Mouse (Mus musculus) kidney, embryonic 14.5 days (tissue): ENCODE data around the gene Lrsam1. TPM values are rescaled to one million over a fixed set of nuclear protein-coding genes. Genes with fewer than 3 reads are reported as not detected.
A peak's percentile ranks its signal among the peaks of the same experiment; 100 is the strongest.

Experiments used
- ATAC-seq: fragments of 200-750 bp; cut with Nextera tagmentation; 2 replicates; pipeline ENCODE4 v1.8.0; 2017; ENCODE audit warnings: moderate number of reproducible peaks, mild to moderate bottlenecking, moderate TSS enrichment, moderate library complexity; ENCODE audit not compliant: low FRiP score, low TSS enrichment
- H3K27ac ChIP-seq: fragments of 300-500 bp; sonication (generic); 2 replicates; pipeline ENCODE4 v1.5.1; 2014; ENCODE audit warnings: low read depth, mild to moderate bottlenecking, low read length, moderate library complexity, mixed read lengths
- H3K27me3 ChIP-seq: fragments of 300-500 bp; sonication (generic); 2 replicates; pipeline ENCODE4 v1.6.1; 2014; ENCODE audit warnings: mild to moderate bottlenecking, low read length; ENCODE audit not compliant: control insufficient read depth, insufficient read depth
- H3K36me3 ChIP-seq: fragments of 300-500 bp; sonication (generic); 2 replicates; pipeline ENCODE4 v1.6.1; 2014; ENCODE audit warnings: low read length, mixed read lengths; ENCODE audit not compliant: control insufficient read depth, insufficient read depth
- H3K4me1 ChIP-seq: fragments of 300-500 bp; sonication (generic); 2 replicates; pipeline ENCODE4 v1.6.1; 2014; ENCODE audit warnings: low read length, mixed read lengths; ENCODE audit not compliant: control insufficient read depth, insufficient read depth
- H3K4me2 ChIP-seq: fragments of 300-500 bp; sonication (generic); replicated peaks from 2 replicates; pipeline ENCODE4 v1.6.1; 2014; ENCODE audit warnings: low read depth, mild to moderate bottlenecking, low read length
- H3K4me3 ChIP-seq: fragments of 300-500 bp; sonication (generic); 2 replicates; pipeline ENCODE4 v1.5.1; 2014; ENCODE audit warnings: mild to moderate bottlenecking, low read length
- H3K9ac ChIP-seq: fragments of 300-500 bp; sonication (generic); 2 replicates; pipeline ENCODE4 v1.6.1; 2014; ENCODE audit warnings: low read depth, mild to moderate bottlenecking, low read length, moderate library complexity
- H3K9me3 ChIP-seq: fragments of 300-500 bp; sonication (generic); 2 replicates; pipeline ENCODE4 v1.6.1; 2016; ENCODE audit warnings: low read length; ENCODE audit not compliant: control insufficient read depth
- WGBS: fragments of 180-500 bp; shearing (Covaris S2); extraction: QIAGEN DNeasy Blood & Tissue Kit; methylation state at CpG from one replicate; pipeline ENCODE4 v1.1.7; 2014; 5-methylcytosine and 5-hydroxymethylcytosine counted together
- polyA plus RNA-seq: library from polyadenylated mRNA; unstranded; fragments of >200 nt; fragmentation: Nextera tagmentation; extraction: Ambion mirVana; gene quantifications from 2 replicates; pipeline ENCODE4 v1.2.1, GENCODE M21; 2014

Lrsam1 gene
- polyA plus RNA-seq, 1 experiment from 2014 or later: 8.8 TPM

GRCm38 (mm10) chr2:32963981-32964380 lies 2.6 kb upstream of the Lrsam1 start:
- peak overlapping the region; percentile 97 for H3K4me3 ChIP-seq
- H3K9me3 ChIP-seq: no peaks in the 10 kb centered on the region
- no peak for ATAC-seq
- no peak overlapping the region for H3K27ac ChIP-seq
- WGBS: 72% methylated on average over 1 of the region's 1 CpGs
- peaks cover 27% of the 10 kb centered on the region for H3K4me1 ChIP-seq
- peak overlapping the region; percentile 81; the same call in 1 of the 2 replicates for H3K9ac ChIP-seq
- H3K4me2 ChIP-seq: peak overlapping the region; percentile 57
- no peaks in the 10 kb centered on the region for H3K27me3 ChIP-seq
- H3K36me3 ChIP-seq: peaks cover 24% of the 10 kb centered on the region

GRCm38 (mm10) chr2:32963544-32963943 lies 2.1 kb upstream of the Lrsam1 start:
- H3K36me3 ChIP-seq: peaks cover 24% of the 10 kb centered on the region
- 60% methylated on average over 4 of the region's 4 CpGs for WGBS
- peak overlapping the region; percentile 81; the same call in 1 of the 2 replicates for H3K9ac ChIP-seq
- H3K4me1 ChIP-seq: peaks cover 27% of the 10 kb centered on the region
- peak overlapping the region; percentile 57 for H3K4me2 ChIP-seq
- no peak overlapping the region for H3K27ac ChIP-seq
- H3K4me3 ChIP-seq: peak overlapping the region; percentile 97
- no peak for ATAC-seq
- no peaks in the 10 kb centered on the region for H3K27me3 ChIP-seq
- no peaks in the 10 kb centered on the region for H3K9me3 ChIP-seq

- Histone ChIP-seq H3K27me3 (no peaks in the 10 kb centered on the region), H3K4me1 (peaks cover 27% of the 10 kb centered on the region), H3K9ac (peak overlapping the region; percentile 81), H3K4me2 (peak overlapping the region; percentile 57), H3K4me3 (peak overlapping the region; percentile 97), H3K9me3 (no peaks in the 10 kb centered on the region), H3K36me3 (peaks cover 24% of the 10 kb centered on the region), H3K27ac (peak overlapping the region; percentile 94; the same call in 1 of the 2 replicates)
- WGBS: 4% methylated on average over 9 of the region's 9 CpGs
- no peak for ATAC-seq
Measured at GRCm38 (mm10) chr2:32962875-32963220, 1.4 kb upstream of the Lrsam1 start.

- peaks cover 27% of the 10 kb centered on the region for H3K4me1 ChIP-seq
- peaks cover 24% of the 10 kb centered on the region for H3K36me3 ChIP-seq
- no peak for ATAC-seq
Measured at GRCm38 (mm10) chr2:32962062-32962874, 854 bp upstream of the Lrsam1 start.

GRCm38 (mm10) chr2:32960273-32960672 lies 1.1 kb downstream of the Lrsam1 start:
- WGBS: 88% methylated on average over 4 of the region's 4 CpGs
- H3K27ac ChIP-seq: no peak overlapping the region
- H3K9me3 ChIP-seq: no peaks in the 10 kb centered on the region
- peaks cover 29% of the 10 kb centered on the region for H3K36me3 ChIP-seq
- H3K4me3 ChIP-seq: no peak overlapping the region; the same call in 1 of the 2 replicates
- peak overlapping the region; percentile 57; the same call in 1 of the 2 replicates for H3K4me2 ChIP-seq
- H3K27me3 ChIP-seq: no peaks in the 10 kb centered on the region
- peaks cover 18% of the 10 kb centered on the region for H3K4me1 ChIP-seq
- H3K9ac ChIP-seq: no peak overlapping the region; the same call in 1 of the 2 replicates
- no peak for ATAC-seq

More at GRCm38 (mm10) chr2:32962062-32962874, 854 bp upstream of the Lrsam1 start:
- WGBS: under 1% methylated on average over 33 of the region's 33 CpGs
- Histone ChIP-seq H3K4me2 (peak overlapping the region; percentile 57), H3K9me3 (no peaks in the 10 kb centered on the region), H3K4me3 (peak overlapping the region; percentile 97), H3K9ac (peak overlapping the region; percentile 81), H3K27me3 (no peaks in the 10 kb centered on the region), H3K27ac (peak overlapping the region; percentile 94)

- H3K9ac ChIP-seq: no peak overlapping the region
Measured at GRCm38 (mm10) chr2:32957344-32957743, 4.1 kb downstream of the Lrsam1 start.

GRCm38 (mm10) chr2:32954581-32954980 lies 6.8 kb downstream of the Lrsam1 start:
- no peak overlapping the region for H3K4me3 ChIP-seq
- H3K27ac ChIP-seq: no peak overlapping the region
- 92% methylated on average over 2 of the region's 2 CpGs for WGBS
- H3K9ac ChIP-seq: no peak overlapping the region
- no peaks in the 10 kb centered on the region for H3K27me3 ChIP-seq
- ATAC-seq: no peak
- no peaks in the 10 kb centered on the region for H3K4me1 ChIP-seq
- H3K9me3 ChIP-seq: 0 out of 2 replicates have a peak, but pooled peaks cover 3% of the 10 kb centered on the region
- no peak overlapping the region for H3K4me2 ChIP-seq
- peaks cover 16% of the 10 kb centered on the region for H3K36me3 ChIP-seq

More at GRCm38 (mm10) chr2:32957344-32957743, 4.1 kb downstream of the Lrsam1 start:
- Histone ChIP-seq H3K4me2 (no peak overlapping the region), H3K9me3 (0 out of 2 replicates have a peak, but pooled peaks cover 3% of the 10 kb centered on the region), H3K27me3 (no peaks in the 10 kb centered on the region), H3K4me3 (no peak overlapping the region), H3K27ac (no peak overlapping the region), H3K36me3 (peaks cover 11% of the 10 kb centered on the region), H3K4me1 (peaks cover 6% of the 10 kb centered on the region)
- ATAC-seq: no peak
- WGBS: 54% methylated on average over 8 of the region's 8 CpGs

- peaks cover 37% of the 10 kb centered on the region; the same call in 1 of the 2 replicates for H3K36me3 ChIP-seq
- no peaks in the 10 kb centered on the region for H3K9me3 ChIP-seq
- no peak for ATAC-seq
- no peak overlapping the region for H3K27ac ChIP-seq
- no peaks in the 10 kb centered on the region for H3K4me1 ChIP-seq
- 87% methylated on average over 11 of the region's 11 CpGs for WGBS
- H3K4me3 ChIP-seq: no peak overlapping the region
- no peak overlapping the region for H3K4me2 ChIP-seq
- H3K27me3 ChIP-seq: no peaks in the 10 kb centered on the region
- no peak overlapping the region for H3K9ac ChIP-seq
Measured at GRCm38 (mm10) chr2:32947454-32947853, 14.0 kb downstream of the Lrsam1 start.

- H3K27ac ChIP-seq: no peak overlapping the region
- H3K4me3 ChIP-seq: no peak overlapping the region
- WGBS: 91% methylated on average over 4 of the region's 4 CpGs
- no peak for ATAC-seq
- no peaks in the 10 kb centered on the region for H3K9me3 ChIP-seq
- no peak overlapping the region for H3K9ac ChIP-seq
- no peaks in the 10 kb centered on the region for H3K27me3 ChIP-seq
- H3K4me2 ChIP-seq: no peak overlapping the region
- H3K36me3 ChIP-seq: peaks cover 36% of the 10 kb centered on the region
- no peaks in the 10 kb centered on the region for H3K4me1 ChIP-seq
Measured at GRCm38 (mm10) chr2:32940483-32940882, 20.9 kb downstream of the Lrsam1 start.
